Mouse (Mus musculus): Measurements from ENCODE around the gene Grb10.

Grb10 gene

DNA sequence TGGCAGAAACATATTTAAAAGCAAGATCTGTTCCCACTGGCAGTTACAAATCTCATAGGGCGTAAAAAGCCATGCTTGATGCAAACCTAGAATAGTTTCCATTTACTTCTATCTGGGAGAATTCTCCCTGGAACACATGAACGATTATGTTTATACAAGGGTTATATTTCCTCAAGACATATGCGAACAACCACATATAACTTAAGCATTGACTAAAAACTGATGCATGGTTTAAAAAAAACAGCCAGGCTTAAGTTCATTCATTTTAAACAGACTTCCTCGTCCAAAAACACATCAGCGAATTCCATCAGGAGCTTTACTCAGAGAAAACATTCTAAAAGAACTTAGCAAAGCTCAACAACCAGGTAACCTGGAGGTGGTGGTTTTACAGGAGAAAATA, 90.6 kb downstream of the Grb10 start:
- DNase-seq (ENCODE audit: low read depth in 1 of 2, low spot score in 2 of 2): no peak

DNA sequence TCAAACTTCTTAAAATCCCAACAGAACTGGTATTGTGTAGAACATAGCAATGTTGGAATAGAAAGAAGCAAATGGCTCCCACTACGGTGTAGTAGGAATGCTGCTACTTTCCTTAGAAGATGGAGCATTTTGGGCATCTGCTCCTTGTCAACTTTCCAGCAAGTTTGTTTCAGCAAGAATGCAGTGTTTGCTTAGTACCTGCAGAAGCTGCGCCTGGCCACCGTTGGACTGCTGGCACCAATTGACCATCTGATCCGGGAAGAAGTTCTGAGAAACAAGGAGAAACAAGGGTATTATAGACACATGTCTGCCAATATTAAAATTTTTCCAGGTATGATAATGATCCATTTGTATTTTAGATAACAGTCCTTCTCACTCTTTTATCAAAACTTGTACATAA, 92.7 kb downstream of the Grb10 start:
- no peak for DNase-seq (ENCODE audit: low read depth in 1 of 2, low spot score in 2 of 2)

DNA sequence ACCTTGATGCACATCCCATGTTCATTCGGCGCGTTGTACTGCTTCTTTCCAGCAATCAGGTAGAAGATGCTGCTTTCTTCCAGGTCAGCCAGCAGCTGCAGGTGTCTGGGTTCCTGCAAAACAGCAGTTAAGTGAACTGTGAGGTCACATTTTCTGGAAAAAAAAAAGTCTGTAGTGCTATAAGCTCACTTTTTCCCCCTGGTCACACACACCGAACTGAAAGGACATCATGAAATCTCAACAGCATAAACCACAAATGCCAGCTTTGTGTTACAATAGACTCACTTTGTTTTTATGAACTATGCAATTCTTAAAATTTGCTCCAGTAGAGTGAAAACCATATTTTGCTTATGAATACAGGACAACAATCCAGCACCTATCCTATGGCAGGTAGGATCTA, 93.7 kb downstream of the Grb10 start:
- DNase-seq (ENCODE audit: low read depth in 1 of 2, low spot score in 2 of 2): no peak

DNA sequence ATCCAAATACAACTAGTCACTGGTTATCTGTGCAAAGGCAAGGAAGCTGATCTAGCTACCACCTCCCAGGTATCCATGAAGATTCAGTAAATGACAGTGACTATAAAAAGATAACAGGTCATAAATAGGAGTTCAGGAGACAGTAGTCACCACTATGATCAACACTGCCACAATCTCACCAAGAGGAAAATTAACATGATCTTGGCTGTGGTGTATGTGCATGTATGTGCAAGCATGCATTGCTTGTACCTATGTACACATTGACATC, 94.5 kb downstream of the Grb10 start:
- DNase-seq (ENCODE audit: low read depth in 1 of 2, low spot score in 2 of 2): no peak

DNA sequence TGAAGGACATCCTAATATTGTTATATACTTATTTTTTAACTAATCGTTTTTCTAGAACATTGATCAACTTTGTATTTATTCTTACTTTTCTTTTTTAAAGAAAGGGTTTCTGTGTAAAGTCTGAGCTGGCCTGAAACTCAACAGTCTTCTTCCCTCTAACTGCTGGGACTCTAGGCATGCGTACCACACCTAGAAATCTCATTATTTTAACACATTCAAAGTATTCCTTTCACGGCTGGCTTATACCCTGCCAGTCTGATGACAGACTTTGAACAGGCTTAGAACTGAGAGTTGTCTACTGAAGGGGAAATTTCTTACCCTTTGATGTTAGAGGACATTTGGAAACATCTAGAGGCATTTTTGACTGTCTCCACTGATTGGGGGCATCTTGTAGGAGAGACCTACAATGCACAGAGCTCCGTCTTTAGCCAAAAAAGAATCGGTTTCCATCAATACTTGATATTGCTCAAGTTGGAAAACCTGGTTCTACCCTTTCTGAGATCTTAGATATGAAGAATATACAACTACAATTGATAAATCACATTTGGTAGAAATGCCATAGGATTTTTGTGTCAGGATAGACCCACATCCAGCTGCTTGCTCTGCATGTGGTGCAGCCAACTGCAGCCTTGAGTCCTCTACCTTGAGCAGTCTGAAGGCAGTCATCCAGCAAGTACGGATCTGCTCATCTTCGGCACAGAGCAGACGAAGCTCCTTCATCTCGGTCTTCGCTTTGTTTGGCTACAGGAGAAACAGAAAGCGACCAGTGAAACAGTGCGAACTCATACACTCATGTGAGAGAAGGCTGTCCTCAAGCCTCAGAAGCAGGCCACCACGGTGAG, 95.0 kb downstream of the Grb10 start:
- DNase-seq (ENCODE audit: low read depth in 1 of 2, low spot score in 2 of 2): no peak

DNA sequence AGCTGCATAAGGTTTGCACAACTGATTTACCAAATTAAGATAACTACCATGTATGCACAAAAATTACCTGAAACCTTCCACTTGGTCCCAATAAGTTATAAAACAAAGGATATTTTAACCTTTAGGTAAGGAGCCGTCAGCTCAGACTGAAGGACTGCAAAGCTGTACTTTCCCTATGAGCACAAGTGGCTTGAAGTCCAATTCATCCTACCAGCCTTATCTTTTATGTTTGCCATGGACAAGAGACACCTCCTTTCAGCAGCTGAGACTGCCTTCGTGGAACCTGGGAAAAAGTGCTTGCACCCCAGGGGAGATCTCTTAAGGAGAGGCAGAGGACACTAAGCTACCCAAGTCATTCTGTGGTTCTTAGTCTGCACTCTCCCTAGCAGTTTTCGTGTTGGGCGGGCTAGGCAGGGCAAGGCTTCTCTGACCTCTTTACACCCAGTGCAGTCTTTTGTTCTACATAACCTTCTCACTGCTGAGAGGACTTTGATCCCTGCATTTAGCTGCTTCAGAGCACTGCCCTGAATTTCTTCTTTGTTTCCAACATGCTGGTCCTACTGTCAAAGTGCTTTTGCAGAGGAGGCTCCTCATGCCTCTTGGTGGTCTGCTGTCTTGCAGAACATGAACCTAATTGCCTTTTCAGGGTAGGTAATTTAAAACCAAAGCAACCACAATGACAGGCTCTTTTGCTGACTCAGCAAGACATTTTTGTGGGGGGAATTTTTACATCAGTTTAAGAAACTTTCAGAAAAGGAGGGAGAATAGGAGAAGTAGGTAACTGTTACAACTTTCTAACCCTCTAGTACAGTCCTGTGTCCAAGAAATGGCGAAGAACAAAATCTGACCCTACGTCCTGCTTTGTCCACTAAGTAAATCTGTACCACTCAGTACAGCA, 95.9 kb downstream of the Grb10 start:
- no peak for DNase-seq (ENCODE audit: low read depth in 1 of 2, low spot score in 2 of 2)

DNA sequence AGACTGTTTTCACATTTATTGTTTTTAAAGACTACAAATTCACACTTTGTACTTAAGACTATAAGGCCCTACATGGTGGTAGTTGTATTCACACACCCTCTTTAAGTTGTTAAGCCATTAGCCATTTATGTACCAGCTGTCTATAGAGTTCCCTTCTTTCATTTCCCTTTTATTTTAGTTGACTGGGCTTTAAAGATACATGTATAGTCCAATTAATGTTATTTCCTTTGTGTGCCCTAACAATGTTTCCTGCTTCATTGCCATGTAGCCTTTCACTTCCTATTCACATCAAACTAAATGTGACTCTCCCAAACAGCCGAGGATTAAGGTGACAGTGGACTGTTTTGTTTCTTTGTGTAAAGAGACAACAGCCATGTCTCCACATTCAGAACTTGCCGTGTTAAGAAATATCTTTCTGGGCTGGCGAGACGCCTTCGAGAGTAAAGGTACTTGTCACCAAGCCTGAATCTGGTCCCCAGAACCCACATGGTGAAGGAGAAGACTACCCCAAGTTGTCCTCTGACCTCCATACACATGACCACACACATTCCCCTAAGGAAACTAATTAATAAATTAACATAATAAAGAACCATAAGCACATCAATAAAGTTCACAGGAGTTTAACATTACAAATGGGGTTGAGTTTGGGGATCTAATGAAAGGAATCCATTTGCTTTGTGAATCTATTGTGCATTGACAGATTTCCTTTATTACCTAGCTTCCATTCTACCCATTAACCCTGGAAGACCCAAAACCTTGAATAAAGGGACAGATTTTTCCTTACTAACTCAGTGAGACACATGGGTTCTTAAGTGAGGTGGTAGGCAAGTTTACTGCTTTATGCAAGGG, 97.4 kb downstream of the Grb10 start:
- no peak for DNase-seq (ENCODE audit: low read depth in 1 of 2, low spot score in 2 of 2)

DNA sequence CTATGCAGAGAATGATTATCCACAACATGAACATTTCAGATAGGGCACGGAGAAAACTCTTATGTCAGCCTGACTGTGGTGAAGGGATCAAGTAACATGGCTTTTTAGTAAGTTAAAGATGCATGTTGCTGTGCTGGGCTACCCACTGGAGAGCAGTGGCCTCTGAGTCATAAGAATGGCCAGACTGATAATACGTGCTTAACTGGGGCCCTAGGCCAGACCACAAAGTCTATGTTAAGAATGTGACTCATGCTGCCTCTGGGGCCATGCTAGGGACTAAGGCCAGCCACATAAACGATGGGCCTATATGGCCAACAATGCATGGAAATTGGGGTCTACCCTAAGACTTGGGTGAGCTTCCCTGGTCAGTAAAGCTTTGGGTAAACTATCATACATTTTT, 98.9 kb downstream of the Grb10 start:
- no peak for DNase-seq (ENCODE audit: low read depth in 1 of 2, low spot score in 2 of 2)

DNA sequence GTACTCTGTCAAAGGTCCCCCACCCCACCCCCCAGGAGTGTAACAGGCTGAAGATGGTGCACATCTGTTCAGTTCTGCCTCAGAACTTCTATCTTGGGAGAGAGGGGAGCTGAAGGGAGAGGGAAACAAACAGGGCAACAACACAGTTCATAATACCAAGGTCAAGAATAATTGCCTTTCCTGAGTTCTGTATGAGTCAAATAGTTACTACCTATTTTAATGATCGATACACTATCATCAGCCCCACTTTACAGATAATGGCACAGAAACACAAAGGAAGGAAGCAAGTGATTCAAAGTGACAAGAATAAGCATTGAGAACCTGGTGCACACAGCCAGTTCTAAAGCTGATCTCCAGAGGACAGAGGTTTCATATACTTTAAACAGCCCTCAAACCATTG, 99.9 kb downstream of the Grb10 start:
- no peak for DNase-seq (ENCODE audit: low read depth in 1 of 2, low spot score in 2 of 2)

DNA sequence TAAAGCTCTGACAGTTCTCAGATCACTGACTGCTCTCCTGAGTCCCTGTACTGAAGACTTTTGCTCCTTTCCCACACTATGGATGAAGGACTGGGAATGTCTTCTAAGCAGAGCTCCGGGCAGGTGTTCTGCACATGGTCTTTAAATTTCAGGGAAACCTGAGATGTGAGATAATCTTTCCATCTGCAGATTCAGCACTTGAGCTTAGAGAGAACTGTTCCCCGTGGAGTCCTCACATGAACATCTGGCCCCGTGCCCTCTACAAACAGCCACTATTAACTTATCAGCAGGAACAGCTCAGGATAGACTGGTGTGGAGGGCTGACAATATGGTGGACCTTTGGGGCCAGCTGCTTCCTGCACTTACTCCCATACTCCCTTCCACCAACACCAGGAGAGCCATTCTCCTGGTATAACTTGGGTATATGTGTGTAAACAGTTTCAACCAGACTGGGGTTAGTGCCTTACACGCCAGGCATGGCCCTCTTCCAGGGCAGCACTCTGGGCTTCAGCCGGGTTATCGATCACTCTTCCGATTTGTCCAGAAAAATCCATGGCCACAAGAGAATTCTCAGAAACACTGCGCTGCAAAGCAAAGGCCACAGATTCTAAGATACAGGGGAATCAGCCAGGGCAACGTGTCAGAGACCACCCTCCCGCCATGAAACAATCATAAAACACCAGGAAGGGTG, 101.0 kb downstream of the Grb10 start:
- no peak for DNase-seq (ENCODE audit: low read depth in 1 of 2, low spot score in 2 of 2)

DNA sequence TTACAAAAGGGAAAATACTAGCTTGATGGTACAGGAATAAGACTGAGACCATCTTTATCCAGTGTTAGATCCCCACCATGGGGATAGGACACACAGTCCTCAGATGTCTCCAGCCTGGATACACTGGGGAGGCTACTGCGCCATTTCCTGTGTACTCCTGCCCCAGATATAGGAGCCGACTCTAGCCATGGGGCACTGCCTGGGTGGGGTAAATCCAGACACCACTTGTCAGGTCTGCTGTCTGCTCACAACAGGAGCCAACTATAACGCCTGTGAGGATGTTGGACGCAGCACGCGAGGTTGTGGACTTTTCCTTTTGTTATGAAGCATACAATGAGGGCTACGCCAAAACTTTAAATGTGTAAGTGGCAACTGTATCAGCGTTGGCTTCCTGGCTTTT, 103.7 kb downstream of the Grb10 start:
- DNase-seq (ENCODE audit: low read depth in 1 of 2, low spot score in 2 of 2): no peak

DNA sequence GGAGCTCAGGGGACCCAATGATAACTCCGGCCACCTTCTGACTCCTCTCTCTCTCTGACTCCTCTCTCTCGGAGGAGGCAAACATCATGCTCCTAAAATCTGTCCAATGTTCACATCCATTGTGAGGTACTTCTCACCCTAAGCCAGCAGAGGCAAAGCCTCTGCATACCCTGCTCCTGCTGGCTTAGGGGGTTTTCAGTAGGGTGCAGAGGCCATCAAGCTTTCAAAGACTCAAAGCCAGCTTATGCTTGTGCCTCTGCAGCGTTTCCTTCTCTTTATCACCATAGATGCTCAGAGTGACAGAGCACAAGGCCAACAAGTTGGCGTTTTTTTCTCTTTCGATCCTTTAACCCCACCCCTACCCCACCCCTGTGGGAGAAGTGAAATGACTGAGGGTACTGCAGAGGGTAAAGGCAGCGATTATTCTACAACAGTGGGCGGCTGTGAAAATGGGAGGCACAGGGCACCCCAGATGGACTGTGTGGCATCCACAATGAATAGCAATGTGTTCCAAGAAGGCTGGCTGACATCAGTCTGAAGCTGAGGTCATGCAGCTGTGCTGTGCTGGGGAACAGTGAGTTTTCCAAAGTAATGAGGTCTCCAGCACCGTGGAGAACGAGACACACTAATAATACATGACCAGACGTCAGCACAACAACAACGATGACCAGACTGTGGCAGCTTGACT, 106.2 kb downstream of the Grb10 start:
- no peak for DNase-seq (ENCODE audit: low read depth in 1 of 2, low spot score in 2 of 2)

DNA sequence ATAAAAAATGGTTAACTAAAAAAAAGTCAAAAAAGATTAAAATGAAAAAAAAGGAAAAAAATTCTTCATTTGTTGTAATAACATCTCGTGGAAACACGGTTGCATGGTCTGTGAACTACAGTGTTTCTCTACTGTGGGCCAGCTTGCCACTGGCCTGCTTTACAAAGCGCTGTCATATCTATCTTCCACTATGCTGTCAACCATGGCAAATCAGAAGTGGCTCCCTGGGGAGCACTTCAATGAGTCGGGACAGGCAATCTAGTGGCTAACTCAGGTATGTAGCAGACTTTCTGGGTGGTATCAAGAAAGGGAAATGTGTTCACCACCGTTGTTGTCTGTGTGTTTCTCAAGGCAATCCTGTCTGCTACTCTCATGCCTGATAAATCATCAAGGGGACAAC, 106.8 kb downstream of the Grb10 start:
- DNase-seq (ENCODE audit: low read depth in 1 of 2, low spot score in 2 of 2): no peak

DNA sequence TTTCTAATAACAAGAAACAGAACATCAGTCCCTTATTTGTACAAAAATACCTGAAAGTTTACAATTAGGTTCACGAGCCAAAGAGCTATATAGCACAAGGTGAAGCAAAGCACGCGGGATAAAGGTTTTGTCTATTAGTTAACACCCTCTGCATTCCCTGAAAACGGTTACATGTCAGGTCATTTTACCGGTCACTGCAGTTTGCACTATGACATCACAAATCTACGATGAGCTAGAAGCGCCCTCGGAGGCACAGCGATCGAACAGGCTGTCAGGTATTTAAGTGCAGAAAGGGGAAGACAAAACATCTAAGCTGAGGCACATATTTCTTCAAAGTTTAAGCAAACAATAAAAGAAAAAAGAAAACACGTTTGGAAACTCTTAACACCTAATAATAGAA, 108.0 kb downstream of the Grb10 start:
- DNase-seq (ENCODE audit: low read depth in 1 of 2, low spot score in 2 of 2): no peak

DNA sequence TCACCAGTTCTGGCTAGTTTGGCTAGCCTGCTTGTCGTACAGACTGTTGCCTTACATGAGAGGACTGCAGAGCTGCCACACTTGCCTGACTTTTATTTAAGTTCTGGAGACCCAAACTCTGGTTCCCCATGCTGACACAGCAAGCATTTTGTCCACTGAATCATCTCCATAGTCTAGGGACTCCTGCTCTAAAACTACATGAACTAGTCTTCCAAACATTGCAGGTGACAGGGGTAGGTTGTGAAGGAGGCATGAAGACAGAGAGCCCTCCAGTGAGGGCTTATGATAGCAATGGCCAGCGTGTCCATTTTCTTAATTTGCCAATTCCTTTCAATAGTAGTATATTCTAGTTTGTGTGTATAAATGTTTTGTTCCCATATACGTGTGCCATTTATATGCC, 109.4 kb downstream of the Grb10 start:
- no peak for DNase-seq (ENCODE audit: low read depth in 1 of 2, low spot score in 2 of 2)

DNA sequence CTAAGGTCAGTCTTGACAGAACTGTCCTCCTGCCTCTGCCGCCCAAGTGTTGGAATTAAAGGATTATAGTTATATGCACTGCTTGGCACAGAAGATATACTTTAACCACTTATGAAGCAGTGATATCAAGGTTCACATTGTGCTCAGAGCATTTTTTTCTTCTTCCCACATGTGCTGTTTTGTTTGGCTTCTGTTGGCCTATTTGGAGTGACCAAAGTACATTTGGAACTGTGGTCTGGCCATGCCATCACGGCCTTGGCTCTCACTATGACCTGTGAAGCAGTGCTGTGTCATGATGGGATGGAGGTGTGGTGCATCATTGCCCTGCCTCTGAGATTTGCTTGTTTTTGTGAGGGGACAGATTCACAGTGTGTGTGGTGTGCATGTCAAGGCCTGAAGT, 109.9 kb downstream of the Grb10 start:
- no peak for DNase-seq (ENCODE audit: low read depth in 1 of 2, low spot score in 2 of 2)

DNA sequence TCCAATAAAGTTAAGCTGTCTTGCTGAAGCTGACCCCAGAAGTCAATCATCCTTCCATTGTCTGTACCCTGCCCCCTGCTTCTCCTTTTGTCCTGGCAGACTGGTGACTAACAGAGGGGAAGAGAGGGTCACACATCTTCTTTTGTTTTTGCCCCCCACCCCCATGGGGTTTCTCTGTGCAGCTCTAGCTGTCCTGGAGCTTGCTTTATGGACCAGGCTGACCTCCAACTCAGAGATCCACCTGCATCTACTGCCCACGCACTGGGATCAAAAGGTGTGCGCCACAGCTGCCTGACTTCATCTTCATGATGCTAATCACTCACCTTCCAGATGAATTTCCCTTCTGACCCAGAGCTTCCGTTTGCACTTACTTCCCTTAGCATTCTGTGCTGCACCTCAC, 114.6 kb downstream of the Grb10 start:
- no peak for DNase-seq (ENCODE audit: low read depth in 1 of 2, low spot score in 2 of 2)

DNA sequence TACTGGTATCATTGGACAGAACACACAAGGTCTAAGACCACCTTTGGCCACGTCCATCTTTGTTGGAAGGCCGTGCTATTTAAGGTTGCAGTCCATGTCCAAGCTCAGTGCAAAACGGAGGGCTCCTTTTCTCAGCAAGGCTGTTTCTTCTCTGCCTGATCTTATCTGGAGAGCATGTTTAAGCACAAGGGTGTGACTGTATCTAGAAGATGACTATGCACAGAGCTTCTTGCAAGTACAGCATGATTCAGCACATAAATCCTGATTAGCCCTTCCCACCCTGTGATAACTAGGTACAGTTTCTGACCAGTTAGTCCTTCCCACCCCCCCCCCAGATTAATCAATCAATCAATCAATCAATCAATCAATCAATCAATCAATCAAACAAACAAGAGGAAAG, 115.1 kb downstream of the Grb10 start:
- no peak for DNase-seq (ENCODE audit: low read depth in 1 of 2, low spot score in 2 of 2)

DNA sequence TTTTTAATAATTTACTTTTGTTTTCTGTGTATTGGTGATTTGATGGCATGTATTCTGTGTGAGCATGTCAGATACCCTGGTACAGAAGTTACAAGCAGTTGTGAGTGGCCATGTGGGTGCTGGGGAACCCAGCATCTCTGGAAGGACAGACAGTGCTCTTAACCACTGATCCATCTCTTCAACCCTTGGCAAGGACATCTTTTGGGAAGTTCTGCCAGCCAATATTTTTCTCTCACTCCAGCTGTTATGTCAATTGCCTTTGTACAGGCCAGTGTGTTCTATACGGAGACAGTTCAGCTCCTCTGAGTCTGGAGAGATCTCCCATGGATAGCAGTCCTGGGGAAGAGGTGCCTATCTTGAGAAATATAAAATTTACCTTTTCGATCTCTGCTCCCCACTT, 116.4 kb downstream of the Grb10 start:
- no peak for DNase-seq (ENCODE audit: low read depth in 1 of 2, low spot score in 2 of 2)

DNA sequence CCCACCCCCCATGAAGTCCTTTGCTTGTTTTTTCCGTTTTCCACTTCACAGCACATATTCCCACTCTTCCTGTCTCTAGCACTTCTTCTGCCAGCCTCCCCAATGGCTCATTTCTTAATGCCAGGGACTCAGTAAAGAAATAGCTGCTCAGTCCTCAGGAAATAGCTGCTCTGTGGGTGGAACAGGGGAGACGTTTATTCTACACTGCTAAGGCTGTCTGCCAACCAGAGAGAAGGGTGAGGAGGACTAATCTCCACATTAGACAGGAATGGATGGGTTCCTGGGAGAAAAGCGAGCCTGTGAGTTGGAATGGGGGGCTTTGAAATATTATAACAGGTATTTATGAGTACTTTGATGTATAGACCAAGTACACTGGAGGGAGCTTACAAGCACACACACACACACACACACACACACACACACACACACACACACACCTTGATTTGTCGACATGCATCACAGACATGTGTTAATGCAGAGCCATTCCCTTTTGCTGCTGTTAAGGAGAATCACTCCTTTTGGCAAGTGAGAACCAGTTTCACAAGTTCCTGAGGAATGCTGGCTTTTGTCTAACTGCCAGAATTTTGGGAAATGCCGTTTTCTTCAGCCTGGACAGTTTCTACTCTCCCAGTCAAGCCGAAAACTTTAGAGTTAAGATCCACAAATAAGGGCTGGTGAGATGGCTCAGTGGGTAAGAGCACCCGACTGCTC, 130.6 kb downstream of the Grb10 start:
- no peak for DNase-seq (ENCODE audit: low read depth in 1 of 2, low spot score in 2 of 2)

Measured in monocyte, adult 2 months (primary cell).